Mouse (Mus musculus) urinary bladder, adult 18-20 months (tissue): ENCODE measurements at regions not wholly inside any gene's neighbourhood (a gene's known extent, or its start where the extent isn't known, plus 50 kb on each side); places are given as distances from the start of the nearest gene placed in this dataset.

Experiments
- DNase-seq, 2 experiments: peaks; one replicate each; pipeline ENCODE4 v3.0.0; 2022; ENCODE audit warnings: low spot score in 2 of 2, mixed read lengths in 2 of 2

DNA sequence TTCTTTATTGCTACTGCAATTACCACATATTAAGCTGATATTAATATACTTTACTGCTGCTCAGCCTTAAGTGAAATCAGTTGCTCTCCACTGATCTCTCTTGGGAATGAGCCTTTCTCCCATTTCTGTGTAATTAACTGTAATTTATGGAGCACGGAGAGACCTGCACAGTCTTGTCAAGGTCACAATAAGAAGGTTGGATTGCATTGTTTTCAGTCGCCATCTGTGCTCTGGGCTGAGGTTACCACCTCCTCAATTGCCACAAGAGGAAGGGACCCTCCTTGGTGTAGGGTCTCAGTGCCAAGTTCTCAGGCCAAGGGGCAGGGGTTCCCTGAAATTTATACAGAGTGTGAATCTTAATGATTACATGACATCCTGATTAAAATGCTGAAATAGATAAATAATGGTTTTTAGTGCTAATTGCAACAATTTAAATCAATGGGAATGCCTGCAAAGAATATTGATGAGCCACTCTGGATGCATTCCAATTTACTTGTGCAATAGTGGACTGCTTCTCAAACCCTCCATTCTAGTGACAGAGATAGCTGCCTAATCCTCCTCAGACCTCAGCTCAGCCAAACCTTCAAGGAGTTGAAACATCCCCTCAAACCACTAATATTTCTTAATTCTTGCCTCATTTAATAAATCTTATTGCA, 332.3 kb downstream of the Mat2b start:
- no peak for DNase-seq
